30 mouse cellular contexts compared by ENCODE assay signal in genomic region chr14:79780332-79780731, GRCm38 (mm10). TPM values are rescaled to one million over a fixed set of nuclear protein-coding genes. Genes with fewer than 3 reads are reported as not detected.
A peak's percentile ranks its signal among the peaks of the same experiment; 100 is the strongest.
DNase-seq lines count a peak whose midpoint lies in the region; ATAC-seq and TF ChIP-seq lines count a peak whose summit lies in the region.
"Had no signal": no experiment of that assay in that cellular context is flagged by ENCODE, and none has a peak within 500 bp of the region (broad histone marks: within the 10 kb centered on the region; RNA-seq: fewer than 3 reads in every experiment).

No protein-coding gene starts in this region.

- ATAC-seq in hindbrain, embryonic 11.5 days (ENCODE audit: low FRiP score) = peak; percentile 55
- no peak for ATAC-seq in hindbrain, postnatal 0 days
- peak; percentile 35 for ATAC-seq in midbrain, embryonic 12.5 days (ENCODE audit: low FRiP score, low read depth)
- ATAC-seq in midbrain, embryonic 13.5 days = no peak
- ATAC-seq: CD4-positive, CD25-positive, alpha-beta regulatory T cell, adult 4 months; forebrain, embryonic 13.5 days; forebrain, embryonic 16.5 days; hindbrain, embryonic 16.5 days; inflammation-experienced regulatory T-cells, adult 6 months; intestine, embryonic 16.5 days had no signal

- H3K27me3 ChIP-seq in hindbrain, embryonic 11.5 days (ENCODE audit: control insufficient read depth, insufficient read depth, low read length) = no peaks in the 10 kb centered on the region; the same call in 1 of the 2 replicates
- H3K27me3 ChIP-seq in hindbrain, postnatal 0 days (ENCODE audit: insufficient read depth, low read length) = no peaks in the 10 kb centered on the region
- peaks cover 81% of the 10 kb centered on the region for H3K27me3 ChIP-seq in midbrain, embryonic 12.5 days
- H3K27me3 ChIP-seq in midbrain, embryonic 13.5 days = peaks cover 78% of the 10 kb centered on the region

- no peaks in the 10 kb centered on the region for H3K36me3 ChIP-seq in hindbrain, embryonic 11.5 days (ENCODE audit: control insufficient read depth, insufficient read depth, low read length)
- H3K36me3 ChIP-seq in hindbrain, postnatal 0 days (ENCODE audit: insufficient read depth, low read length) = no peaks in the 10 kb centered on the region
- H3K36me3 ChIP-seq in midbrain, embryonic 12.5 days = no peaks in the 10 kb centered on the region
- no peaks in the 10 kb centered on the region for H3K36me3 ChIP-seq in midbrain, embryonic 13.5 days
- H3K36me3 ChIP-seq: forebrain, embryonic 10.5 days; heart, embryonic 12.5 days; heart, embryonic 15.5 days; hindbrain, embryonic 13.5 days had no signal

- no peak for DNase-seq in hindbrain, embryonic 11.5 days (ENCODE audit: low spot score)
- DNase-seq in hindbrain, postnatal 0 days (ENCODE audit: low spot score) = no peak
- peak; percentile 56 for DNase-seq in embryo, embryonic 10.5 days (ENCODE audit: low spot score)
- peak; percentile 54 for DNase-seq in embryo, embryonic 9.5 days (ENCODE audit: extremely low spot score)
- DNase-seq in cerebellum, postnatal 25 days = no peak
- DNase-seq: adrenal gland, adult 2 months; adrenal gland, postnatal 14 days; cerebellum, adult 11 months; cerebellum, adult 2 months; cerebellum, adult 9-11 months; cerebellum, postnatal 36 days; gastrocnemius, postnatal 10 days; gastrocnemius, postnatal 36 days; heart, postnatal 10 days; heart, postnatal 36 days had no signal

- no peak for TF ChIP-seq CTCF in hindbrain, postnatal 0 days (IDR thresholded peaks at IDR 0.05; ENCODE audit: low read depth)

- H3K4me2 ChIP-seq in hindbrain, embryonic 11.5 days (replicated peaks; ENCODE audit: low read depth, low read length) = no peak overlapping the region
- H3K4me2 ChIP-seq in hindbrain, postnatal 0 days (ENCODE audit: low read depth, low read length) = no peak overlapping the region
- H3K4me2 ChIP-seq in midbrain, embryonic 12.5 days (replicated peaks) = no peak overlapping the region
- no peak overlapping the region for H3K4me2 ChIP-seq in midbrain, embryonic 13.5 days (replicated peaks)
- H3K4me2 ChIP-seq: forebrain, embryonic 13.5 days; heart, embryonic 12.5 days; heart, embryonic 15.5 days; hindbrain, embryonic 13.5 days had no signal

- no peaks in the 10 kb centered on the region for H3K9me3 ChIP-seq in hindbrain, embryonic 11.5 days (ENCODE audit: control insufficient read depth, low read length)
- no peaks in the 10 kb centered on the region for H3K9me3 ChIP-seq in hindbrain, postnatal 0 days (ENCODE audit: low read length)
- peaks cover 6% of the 10 kb centered on the region; the same call in 1 of the 2 replicates for H3K9me3 ChIP-seq in midbrain, embryonic 12.5 days
- H3K9me3 ChIP-seq in midbrain, embryonic 13.5 days = no peaks in the 10 kb centered on the region
- H3K9me3 ChIP-seq: forebrain, embryonic 13.5 days; heart, embryonic 12.5 days; heart, embryonic 15.5 days; hindbrain, embryonic 13.5 days had no signal

- H3K4me3 ChIP-seq in hindbrain, embryonic 11.5 days (ENCODE audit: low read depth, low read length) = no peak overlapping the region
- no peak overlapping the region for H3K4me3 ChIP-seq in hindbrain, postnatal 0 days (ENCODE audit: low read length)
- H3K4me3 ChIP-seq in midbrain, embryonic 12.5 days = no peak overlapping the region
- H3K4me3 ChIP-seq in midbrain, embryonic 13.5 days (replicated peaks) = no peak overlapping the region
- H3K4me3 ChIP-seq: forebrain, embryonic 10.5 days; forebrain, embryonic 13.5 days; heart, embryonic 12.5 days; heart, embryonic 15.5 days; hindbrain, embryonic 13.5 days had no signal

- H3K9ac ChIP-seq in hindbrain, embryonic 11.5 days (ENCODE audit: low read depth, low read length) = no peak overlapping the region
- H3K9ac ChIP-seq in hindbrain, postnatal 0 days (replicated peaks; ENCODE audit: low read length) = no peak overlapping the region
- H3K9ac ChIP-seq in midbrain, embryonic 12.5 days (replicated peaks) = no peak overlapping the region
- H3K9ac ChIP-seq in midbrain, embryonic 13.5 days (replicated peaks) = no peak overlapping the region
- H3K9ac ChIP-seq: forebrain, embryonic 13.5 days; heart, embryonic 12.5 days; heart, embryonic 15.5 days; hindbrain, embryonic 13.5 days had no signal

- H3K27ac ChIP-seq in hindbrain, embryonic 11.5 days (ENCODE audit: low read depth, low read length) = no peak overlapping the region
- H3K27ac ChIP-seq in hindbrain, postnatal 0 days = no peak overlapping the region
- no peak overlapping the region for H3K27ac ChIP-seq in midbrain, embryonic 12.5 days (replicated peaks)
- H3K27ac ChIP-seq in midbrain, embryonic 13.5 days = no peak overlapping the region
- H3K27ac ChIP-seq: forebrain, embryonic 10.5 days; forebrain, embryonic 13.5 days; heart, embryonic 15.5 days; hindbrain, embryonic 13.5 days had no signal

- H3K4me1 ChIP-seq in hindbrain, embryonic 11.5 days (replicated peaks; ENCODE audit: control insufficient read depth, insufficient read depth, low read length) = peaks cover 3% of the 10 kb centered on the region; the same call in 1 of the 2 replicates
- no peaks in the 10 kb centered on the region for H3K4me1 ChIP-seq in hindbrain, postnatal 0 days (ENCODE audit: insufficient read depth, low read length)
- H3K4me1 ChIP-seq in midbrain, embryonic 12.5 days = peaks cover 8% of the 10 kb centered on the region; the same call in 1 of the 2 replicates
- H3K4me1 ChIP-seq in midbrain, embryonic 13.5 days (replicated peaks) = peaks cover 7% of the 10 kb centered on the region; the same call in 1 of the 2 replicates
- H3K4me1 ChIP-seq: forebrain, embryonic 13.5 days; heart, embryonic 12.5 days; heart, embryonic 15.5 days; hindbrain, embryonic 13.5 days had no signal

- 18% methylated on average over 6 of the region's 6 CpGs for WGBS in hindbrain, embryonic 11.5 days
- WGBS in hindbrain, postnatal 0 days = 29% methylated on average over 6 of the region's 6 CpGs
- 25% methylated on average over 6 of the region's 6 CpGs for WGBS in midbrain, embryonic 12.5 days
- 36% methylated on average over 6 of the region's 6 CpGs for WGBS in midbrain, embryonic 13.5 days

RNA-seq across cellular contexts. Expression of gene Pcdh8, which starts 9.2 kb away (rescaled TPM):
- 14.5 and 15.4 TPM in 2 replicates for polyA plus RNA-seq in hindbrain, embryonic 11.5 days (2014; fragmentation: Nextera tagmentation; extraction: Ambion mirVana)
- total RNA-seq in hindbrain, postnatal 0 days (2014; rRNA removed) = 103 and 128 TPM in 2 replicates
- 25.9 and 30.1 TPM in 2 replicates for polyA plus RNA-seq in hindbrain, postnatal 0 days (2015; fragmentation: Nextera tagmentation; extraction: Ambion mirVana)
- polyA plus RNA-seq in midbrain, embryonic 12.5 days (2016; fragmentation: Nextera tagmentation; extraction: Ambion mirVana) = 70.7 and 73.6 TPM in 2 replicates
- 39.3 and 52.7 TPM in 2 replicates for polyA plus RNA-seq in midbrain, embryonic 13.5 days (2015; fragmentation: Nextera tagmentation; extraction: Ambion mirVana)
- total RNA-seq: gastrocnemius, adult 18-20 months; gastrocnemius, postnatal 36 days; granulocyte monocyte progenitor cell, adult 5-6 weeks; heart, postnatal 10 days; MEL had no signal
- polyA plus RNA-seq: CD4-positive, CD25-positive, alpha-beta regulatory T cell, adult 4 months; inflammation-experienced regulatory T-cells, adult 6 months had no signal

Comparison
In these comparisons a context has a peak if more than half of its experiments do, and no peak if none do; other contexts are left out.
1. ATAC-seq: peak in hindbrain, embryonic 11.5 days (single experiment) and midbrain, embryonic 12.5 days (single experiment); none in hindbrain, postnatal 0 days (single experiment) and midbrain, embryonic 13.5 days (single experiment).
2. DNase-seq: peak in embryo, embryonic 10.5 days (single experiment) and embryo, embryonic 9.5 days (single experiment); none in hindbrain, embryonic 11.5 days (single experiment), hindbrain, postnatal 0 days (single experiment) and cerebellum, postnatal 25 days (0 of 2).